Mouse (Mus musculus): ENCODE data around the gene Exoc3l.

The Exoc3l gene

DNA sequence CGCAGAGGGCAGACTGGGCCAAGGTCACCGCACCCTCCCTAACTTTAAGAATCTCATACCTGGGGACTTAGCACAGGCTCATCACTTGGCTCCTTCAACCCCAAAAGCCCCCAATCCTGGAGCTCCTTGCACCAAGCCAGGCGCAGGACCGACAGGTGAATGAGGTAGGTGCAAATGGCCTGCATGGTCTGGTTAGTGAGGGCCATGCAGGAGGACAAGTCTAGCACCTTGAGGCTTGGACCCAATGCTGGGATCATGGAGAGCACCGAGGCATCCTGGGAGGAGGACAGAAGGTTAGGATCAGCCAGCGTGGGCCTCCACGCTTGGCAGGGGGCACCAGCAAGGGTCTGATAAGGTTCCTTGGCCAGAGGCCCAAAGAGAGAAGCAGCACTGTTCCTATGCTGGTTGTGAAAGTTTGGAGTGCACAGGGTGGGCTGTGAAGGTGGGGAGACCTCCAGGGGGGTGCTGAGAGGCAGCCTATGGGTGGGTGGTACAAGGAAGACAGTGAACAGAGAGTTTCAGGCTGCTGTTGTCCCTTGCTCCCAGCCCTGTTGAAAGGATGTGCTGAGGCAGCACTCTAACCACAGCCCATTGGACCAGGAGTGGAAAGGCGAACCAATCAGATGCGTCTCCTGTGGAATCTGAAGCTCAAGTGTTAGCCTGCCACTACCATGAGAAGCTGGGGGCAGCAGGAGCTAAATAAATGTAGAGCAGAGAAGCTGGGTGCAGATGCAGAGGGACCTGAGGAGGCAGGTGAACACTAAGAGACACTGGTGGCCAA is 17.9 kb upstream of the Exoc3l start:
- DNase-seq (ENCODE audit: low read depth, low spot score), result no peak

DNA sequence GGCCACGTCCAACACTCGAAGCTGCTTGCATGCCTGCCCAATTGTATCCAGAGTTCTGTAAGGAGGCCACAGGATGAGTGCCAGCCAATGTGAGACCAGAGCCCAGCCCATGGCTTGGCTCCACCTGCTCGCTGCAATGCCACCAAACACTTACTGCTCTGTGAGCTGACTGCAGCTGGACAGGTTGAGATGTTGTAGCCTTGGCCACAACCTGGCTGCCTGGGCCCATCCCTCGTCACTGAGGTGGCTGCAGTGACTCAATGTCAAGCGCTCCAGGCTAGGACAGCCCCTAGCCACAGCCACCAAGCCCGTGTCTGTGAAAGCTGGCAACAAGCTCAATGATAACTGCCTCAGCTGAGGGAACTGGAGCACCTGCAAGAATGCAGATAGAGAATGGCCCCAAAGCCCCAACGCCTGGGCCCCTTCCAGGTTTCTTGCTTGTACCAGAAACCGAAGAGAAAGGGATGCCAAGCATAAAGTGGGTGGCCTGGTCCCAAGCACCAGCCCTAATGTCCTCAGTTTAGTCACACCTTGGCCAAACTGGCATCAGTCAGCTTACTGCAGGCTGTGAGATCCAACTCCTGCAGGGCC is 17.1 kb upstream of the Exoc3l start:
- no peak for DNase-seq (ENCODE audit: low read depth, low spot score)

DNA sequence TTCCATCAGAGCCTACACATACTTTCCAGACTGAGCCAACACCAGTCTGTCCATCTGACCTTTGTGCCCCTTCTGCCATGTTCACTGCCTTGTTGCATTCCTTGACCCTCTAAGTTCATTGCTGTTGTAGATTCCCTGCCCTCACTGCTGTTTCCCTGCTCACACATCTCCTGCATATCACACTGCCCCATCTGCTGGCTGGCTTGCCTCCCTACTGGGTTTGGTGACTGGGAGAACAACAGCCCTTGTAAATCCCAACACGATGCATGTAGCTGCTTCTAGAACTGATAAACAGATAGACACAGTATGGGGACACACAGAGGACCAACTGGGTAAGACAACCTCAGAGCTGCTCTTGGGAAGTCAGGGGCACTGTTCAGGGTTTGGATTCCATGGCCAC is 15.8 kb upstream of the Exoc3l start:
- no peak for DNase-seq (ENCODE audit: low read depth, low spot score)

DNA sequence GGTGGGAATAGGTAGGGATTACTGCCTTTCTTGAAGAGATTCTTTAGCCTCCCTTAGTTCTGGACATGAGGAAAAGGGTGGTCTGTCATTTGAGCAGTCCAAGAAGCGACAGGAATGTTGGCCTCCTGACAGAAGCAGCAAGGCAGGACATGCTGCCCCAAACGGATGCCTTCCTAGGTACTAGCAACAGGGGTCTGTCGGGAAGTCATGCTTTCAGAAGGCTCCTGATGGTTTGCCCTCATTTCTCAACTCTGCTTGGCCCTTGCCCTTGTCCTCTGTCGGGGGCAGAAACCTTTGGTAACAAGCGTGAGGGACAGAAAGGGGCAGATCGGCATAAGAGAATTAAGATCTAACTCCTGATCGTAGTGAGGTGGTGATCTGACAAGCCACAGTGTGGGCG is 14.2 kb upstream of the Exoc3l start:
- no peak for DNase-seq (ENCODE audit: low read depth, low spot score)

DNA sequence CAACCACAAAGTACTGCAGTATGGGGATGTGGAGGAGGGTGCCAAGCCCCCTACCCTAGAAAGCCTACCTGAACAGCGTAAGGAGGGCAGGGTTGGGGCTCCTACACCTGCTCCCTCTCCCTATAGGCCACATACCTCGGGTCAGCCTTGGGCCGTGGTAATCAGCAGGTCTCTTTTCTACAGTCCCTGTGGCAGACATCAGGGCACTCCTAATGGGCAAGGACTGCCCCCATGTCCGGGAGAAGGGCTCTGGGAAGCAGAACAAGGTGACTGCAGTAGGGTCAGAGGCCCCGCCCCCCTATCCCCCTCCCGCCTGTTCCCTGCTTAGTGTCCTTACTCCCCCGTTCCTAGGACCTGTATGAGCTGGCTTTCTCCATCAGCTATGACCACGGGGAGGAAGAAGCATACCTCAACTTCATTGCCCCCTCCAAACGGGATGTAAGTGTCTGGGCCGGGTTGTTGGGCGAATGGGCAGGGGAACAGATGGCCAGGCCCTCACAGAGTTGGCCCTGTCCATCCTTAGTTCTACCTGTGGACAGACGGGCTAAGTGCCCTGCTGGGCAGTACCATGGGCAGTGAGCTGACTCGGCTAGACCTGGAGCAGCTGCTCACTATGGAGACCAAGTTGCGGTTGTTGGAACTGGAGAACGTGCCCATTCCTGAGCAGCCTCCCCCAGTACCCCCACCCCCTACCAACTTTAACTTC is 13.4 kb upstream of the Exoc3l start:
- DNase-seq (ENCODE audit: low read depth, low spot score), result peak; percentile 97

DNA sequence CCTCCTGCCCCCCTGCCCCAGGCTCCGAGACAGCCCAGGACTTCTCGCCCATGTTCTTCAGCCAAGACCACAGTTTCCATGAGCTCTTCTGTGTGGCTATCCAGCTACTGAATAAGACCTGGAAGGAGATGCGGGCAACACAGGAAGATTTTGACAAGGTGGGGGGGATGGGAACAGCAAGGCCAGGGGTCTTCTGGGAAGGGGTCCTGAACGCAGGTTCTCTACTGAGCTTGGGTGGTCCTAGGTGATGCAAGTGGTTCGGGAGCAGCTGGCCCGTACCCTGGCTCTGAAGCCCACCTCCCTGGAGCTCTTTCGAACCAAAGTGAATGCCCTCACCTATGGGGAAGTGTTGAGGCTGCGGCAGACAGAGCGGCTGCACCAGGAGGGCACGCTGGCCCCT is 12.5 kb upstream of the Exoc3l start:
- DNase-seq (ENCODE audit: low read depth, low spot score), result no peak

DNA sequence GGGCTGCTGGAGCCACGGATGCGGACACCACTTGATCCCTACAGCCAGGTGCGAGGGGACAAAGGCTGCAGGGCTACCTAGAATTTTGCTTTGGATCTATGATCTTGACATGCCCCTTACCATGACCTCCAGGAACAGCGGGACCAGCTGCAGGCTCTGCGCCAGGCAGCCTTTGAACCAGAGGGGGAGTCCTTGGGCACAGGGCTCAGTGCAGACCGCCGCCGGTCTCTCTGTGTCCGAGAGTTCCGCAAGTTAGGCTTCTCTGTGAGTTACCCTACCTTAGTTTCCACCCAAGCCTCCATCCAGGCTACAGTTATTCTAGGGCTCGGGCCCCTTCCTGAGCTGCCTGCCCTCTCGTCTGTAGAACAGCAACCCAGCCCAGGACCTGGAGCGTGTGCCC is 11.8 kb upstream of the Exoc3l start:
- no peak for DNase-seq (ENCODE audit: low read depth, low spot score)

DNA sequence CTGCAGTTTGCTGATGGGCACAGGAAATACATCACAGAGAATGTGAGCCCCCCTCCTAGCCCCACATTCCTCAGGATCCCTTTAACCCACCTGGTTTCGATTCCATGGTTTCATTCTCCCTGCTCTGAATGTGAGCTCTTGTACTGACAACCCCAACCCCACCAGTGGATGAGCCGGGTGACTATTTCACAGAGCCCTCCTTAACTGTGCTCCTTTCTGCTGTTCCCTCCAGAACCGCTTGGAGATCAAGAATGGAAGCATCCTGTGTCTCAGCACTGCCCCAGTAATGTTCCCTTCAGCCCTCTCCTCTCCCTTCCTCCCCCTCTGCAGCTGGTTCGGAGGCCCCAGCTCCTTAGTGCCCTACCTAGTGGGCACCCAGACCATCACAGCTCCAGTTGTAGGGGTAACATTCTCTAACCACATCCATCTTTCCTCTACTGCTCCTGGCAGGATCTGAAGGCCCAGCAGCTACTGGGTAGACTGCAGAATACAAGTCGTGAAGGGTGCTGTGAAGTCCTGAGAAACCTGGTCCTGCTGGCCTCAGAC is 10.3 kb upstream of the Exoc3l start:
- DNase-seq (ENCODE audit: low read depth, low spot score), result peak; percentile 64

DNA sequence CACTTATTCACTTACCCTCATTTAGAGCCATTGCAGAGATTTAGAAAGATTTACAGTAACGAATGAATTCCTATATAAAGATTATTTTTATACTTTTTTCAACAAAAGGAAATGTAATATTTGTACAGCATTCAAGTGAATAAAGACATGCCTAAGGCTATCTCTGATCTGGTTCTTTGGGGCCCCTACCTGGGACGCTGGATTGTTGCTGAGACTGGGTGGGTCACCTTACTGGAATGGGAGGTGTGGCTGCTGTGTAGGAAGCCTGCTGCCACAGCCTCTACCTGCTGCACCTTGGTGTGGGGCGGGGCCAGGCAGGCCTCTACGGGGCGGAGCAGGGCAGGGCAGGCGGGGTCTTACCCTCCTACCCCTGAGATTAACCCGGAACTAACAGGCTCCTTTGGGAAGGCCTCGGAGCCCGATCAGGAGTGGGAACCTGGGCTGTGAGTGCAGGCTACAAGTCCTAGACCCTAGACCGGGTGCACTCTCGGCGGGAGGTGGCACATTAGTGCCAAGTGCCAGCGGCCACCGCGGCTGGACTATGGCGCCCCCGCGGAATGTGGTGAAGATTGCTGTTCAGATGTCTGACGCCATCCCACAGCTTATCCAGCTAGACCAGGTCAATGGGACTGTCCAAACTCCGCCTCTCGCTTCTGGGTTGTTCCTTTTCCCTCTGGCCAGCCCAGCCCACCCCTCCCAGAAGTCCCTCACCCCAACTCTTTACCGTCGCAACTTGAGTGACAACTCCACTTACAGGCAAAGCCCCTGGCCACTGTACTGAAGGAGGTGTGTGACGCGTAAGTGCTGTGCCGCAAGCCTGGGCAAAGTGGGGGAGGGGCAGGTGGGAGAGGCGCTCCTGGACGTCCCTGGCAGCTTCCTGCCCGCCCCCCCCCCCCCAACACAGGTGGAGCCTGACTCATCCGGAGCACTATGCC is 9.6 kb upstream of the Exoc3l start, which contains the start of gene Elmo3:
Elmo3 (plus strand) TSS at position 391 of the 935 bp plus-strand sequence.
- peak; percentile 76 for DNase-seq (ENCODE audit: low read depth, low spot score)

DNA sequence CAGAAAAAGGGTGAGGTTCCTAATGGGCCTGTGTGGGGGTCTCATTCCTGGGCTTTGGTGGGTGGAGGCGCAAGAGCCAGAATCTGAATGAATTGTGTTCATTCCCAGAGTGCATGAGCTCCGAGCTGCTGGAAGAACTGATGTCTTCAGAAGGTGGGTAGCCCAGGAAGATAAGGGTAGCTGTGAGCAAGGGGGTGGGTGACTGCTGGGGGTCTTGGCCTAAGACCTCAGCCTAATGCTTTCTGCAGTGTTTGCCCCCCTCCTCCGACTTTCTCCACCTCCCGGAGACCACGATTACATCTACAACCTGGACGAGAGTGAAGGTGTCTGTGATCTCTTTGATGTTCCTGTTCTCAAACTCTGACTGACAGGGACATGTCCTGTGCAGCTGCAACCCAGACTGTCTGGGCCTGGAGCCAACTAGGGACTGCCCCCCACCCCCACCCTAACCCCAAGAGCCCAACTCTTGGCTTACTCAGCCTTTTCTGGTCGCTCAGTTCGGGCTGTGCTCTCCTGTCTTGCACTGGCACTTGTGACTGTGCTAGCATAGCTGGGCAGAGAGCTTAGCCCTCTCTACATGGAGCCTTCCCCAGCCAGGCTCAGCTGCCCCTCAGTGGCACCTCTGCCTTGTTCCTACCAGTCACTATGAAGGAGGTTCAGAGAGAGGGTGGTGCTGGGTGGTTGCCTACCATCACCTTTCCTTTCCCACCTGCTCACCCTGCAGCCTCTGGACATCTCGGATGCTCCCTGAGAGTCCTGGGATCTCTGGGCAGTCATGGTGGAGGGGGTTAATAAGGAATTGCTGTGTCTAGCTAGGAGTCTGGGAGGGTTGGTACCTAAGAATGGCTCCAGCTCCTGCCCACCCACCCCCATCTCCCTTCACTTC is 8.7 kb upstream of the Exoc3l start:
- peak; percentile 58 for DNase-seq (ENCODE audit: low read depth, low spot score)

DNA sequence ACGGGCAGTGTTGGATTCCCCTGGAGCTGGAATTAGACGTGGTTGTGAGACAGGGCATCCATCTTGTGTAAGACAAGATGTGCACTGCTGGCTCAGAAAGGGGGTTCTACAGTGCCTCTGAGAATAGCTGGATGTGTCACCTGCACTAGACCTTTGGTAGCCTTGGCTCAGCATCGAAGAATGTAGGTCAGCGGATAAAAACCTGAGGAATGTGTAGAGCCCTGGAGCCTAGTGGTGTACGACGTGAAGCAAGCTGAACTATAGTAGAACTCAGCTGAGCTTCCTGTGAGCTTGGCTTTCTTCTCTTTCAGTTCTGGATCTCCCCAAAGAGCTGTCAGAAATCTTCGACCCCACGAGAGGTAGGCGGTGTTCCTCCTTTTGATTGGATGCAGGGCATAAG is 8.0 kb upstream of the Exoc3l start:
- DNase-seq (ENCODE audit: low read depth, low spot score), result peak; percentile 22

DNA sequence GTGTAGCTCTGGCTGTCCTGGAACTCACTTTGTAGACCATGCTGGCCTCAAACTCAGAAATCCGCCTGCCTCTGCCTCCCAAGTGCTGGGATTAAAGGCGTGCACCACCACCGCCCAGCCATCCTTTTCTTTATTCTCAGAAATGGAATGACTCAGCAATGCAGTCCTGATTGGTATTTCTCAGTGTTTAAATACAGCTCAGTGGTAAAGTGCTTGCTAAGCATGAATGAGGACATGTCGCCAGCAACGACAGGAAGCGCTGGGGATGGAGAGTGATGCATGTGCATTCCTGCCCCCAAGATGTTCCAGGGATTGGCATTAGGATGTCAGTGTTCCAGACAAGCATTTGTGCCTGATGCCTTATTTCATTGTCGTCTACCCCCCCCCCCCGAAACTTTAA is 7.5 kb upstream of the Exoc3l start:
- peak; percentile 61 for DNase-seq (ENCODE audit: low read depth, low spot score)

DNA sequence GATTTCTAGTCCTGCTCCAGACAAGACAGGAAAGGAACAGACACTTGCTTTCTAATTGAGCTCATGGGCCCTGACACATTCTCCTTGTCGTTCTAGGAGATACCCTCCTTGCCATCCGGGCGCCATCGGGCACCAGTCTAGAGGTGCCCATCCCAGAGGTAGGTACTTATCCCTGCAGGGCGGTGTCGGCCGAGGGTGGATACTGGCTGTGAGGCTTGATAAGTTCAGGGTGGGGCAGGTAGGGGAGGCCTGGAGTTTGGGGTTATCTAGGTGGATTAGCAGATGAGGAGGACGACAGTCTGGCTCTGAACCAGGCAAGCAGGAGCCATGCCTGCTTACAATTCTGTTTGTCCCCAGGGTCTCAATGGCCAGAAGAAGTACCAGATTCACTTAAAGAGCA is 4.1 kb upstream of the Exoc3l start:
- no peak for DNase-seq (ENCODE audit: low read depth, low spot score)

DNA sequence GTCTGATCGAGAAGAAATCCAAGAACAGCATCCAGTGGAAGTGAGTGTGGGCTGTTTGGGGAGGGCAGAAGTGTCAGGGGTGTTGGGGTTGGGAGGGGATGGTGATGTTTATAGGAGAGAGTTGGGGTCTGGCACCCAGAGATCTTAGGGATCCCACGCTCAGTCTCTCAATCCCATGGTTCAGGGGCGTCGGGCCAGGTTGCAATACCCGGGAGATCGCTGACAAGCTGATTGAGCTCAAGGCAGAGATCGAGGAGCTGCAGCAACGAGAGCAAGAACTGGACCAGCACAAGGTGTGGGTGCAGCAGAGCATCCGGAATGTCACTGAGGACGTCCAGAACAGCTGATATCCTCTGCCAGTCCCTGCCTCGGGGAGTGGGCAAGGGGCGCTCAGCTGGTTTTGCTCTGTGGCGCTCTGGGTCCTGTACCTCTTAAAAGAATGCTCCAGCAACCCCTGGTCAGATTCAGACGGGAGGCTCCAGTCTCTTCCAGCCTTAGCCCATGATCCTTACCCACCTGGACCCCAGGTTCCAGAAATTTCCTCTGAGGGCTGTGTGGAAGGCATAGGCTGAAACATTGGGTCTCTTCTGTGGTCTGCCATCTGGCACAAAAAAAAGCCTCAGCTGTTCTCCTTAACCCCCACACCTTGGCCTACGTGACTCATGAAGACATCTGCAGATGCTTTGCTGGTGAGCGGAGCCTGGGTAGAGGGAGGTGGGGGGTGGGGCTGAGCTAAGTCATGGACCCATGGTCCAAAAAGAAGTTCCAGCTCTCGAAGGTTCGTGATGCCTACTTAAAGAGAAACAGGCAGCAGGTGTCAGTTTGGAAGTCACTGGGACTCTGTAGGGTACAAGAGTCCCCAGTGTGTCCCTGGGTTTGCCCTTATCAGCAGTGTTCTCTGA is 2.7 kb upstream of the Exoc3l start:
- DNase-seq (ENCODE audit: low read depth, low spot score), result no peak

DNA sequence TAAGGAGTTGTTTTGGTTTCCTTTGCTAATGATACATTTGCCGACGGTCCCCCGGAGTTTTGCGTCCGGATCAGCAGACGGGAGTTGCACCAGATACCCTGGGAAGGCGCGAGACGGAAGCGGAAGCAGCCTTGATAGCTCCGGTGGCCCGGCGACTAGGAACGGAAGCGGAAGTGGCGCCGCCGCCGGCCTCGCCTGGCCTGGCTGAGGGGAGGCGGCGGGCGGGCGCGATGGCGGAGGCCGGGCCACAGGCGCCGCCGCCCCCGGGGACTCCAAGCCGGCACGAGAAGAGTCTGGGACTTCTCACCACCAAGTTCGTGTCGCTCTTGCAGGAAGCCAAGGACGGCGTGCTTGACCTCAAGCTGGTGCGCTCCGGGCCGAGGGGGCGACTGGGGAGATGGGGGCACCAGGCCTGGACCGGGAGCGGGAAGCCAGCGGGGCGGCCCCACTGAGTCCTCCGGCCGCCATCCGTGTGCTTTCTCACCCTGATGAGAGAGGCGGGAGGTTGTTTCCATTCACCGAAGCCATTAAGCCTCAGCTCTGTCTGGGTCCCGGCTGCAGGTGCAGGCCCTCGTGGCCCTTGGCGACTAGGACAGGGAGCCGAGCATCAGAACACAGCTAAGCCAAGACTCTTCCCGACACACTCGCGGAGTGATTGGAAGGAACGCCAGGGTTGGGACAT is 1.8 kb upstream of the Exoc3l start, which contains the start of gene E2f4:
E2f4 (plus strand) TSS at position 153 of the 682 bp plus-strand sequence.
- peak; percentile 98 for DNase-seq (ENCODE audit: low read depth, low spot score)

DNA sequence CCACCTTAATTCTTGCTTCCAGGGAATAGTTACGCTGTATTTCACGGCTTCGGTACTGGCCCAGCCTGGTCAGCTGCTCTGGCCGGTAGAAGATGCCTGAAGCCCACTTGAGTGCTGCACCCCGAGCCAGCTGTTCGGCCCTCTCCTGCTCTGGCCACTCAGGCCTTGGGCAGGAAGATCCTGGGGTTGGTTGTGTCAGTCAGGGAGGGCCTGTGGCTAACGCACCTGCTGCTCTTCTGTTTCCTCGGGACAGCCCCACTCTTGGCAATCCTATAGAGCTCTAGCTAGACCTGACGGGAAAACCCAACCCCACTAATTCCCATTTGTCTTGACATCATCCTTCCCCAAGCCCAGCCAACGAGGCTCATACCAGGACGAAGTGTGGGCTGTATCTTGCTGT is 645 bp downstream of the Exoc3l start:
- no peak for DNase-seq (ENCODE audit: low read depth, low spot score)

DNA sequence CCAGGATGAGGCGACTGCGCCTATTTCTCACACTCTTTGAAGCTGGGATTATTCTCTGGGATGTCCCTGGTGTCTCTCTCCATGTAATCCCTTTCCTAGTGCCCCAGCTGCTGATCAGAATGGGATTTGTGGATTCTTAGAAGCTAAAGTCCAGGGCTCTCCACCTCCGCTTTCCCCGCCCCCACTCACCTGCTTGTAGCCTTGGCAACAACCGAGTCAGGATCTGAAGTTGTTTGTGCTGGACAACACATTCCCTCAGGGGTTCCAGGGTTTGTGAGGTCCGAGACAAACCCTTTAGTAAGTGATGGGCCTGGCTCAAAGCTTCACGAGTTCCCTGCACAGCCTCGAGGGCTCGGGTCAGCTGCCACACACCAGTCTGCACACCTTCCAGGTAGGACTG is 1.1 kb downstream of the Exoc3l start:
- no peak for DNase-seq (ENCODE audit: low read depth, low spot score)

DNA sequence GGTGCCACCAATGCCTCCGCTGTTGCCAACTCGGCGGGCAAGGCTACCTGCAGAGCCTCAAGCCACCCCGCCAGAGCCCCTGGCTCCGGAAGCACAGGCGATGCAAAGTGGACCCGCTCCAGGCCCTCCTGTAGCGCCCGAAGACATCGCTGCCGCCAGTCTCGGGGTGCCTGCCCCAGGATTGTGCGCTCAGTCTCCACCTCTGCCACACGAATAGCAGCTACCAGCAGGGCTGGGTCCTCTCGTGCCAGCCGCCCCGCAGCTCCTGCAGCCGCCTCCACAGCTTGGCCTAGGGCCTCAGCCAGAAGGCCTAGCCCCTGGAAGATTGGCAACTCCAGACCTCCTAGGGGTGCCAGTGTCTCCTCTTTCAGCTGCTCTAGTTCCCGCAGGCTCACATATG is 2.5 kb downstream of the Exoc3l start:
- DNase-seq (ENCODE audit: low read depth, low spot score), result peak; percentile 79

DNA sequence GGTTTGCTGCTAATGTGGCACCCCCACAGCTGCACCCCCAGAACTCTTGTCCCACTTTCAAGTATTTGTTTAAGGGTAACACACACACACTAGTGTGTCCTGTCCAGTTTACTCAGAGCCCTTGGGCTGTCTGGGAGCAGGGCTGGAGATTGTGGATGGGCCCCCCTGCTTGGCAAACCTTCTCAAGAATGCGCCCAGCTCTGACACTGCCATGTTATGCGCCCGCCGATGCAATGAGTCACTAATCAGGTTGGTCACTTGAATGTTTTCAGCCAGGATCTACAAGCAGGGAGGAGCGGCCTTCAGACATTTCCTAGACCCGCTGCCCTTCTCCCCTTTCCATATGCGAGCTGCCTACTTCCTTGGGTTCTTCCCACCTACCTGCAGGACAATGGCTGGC is 3.4 kb downstream of the Exoc3l start:
- no peak for DNase-seq (ENCODE audit: low read depth, low spot score)
